Mouse (Mus musculus) right cerebral cortex, postnatal 25 days (tissue): ENCODE data around the gene Cabin1.
A peak's percentile ranks its signal among the peaks of the same experiment; 100 is the strongest.

Source experiments
- DNase-seq: peaks from one replicate; pipeline ENCODE4 v3.0.0; 2022

The Cabin1 gene

GRCm38 (mm10) chr10:75697693-75698092 is 66.4 kb downstream of the Cabin1 start:
- no peak for DNase-seq

- no peak for DNase-seq
These were observed 67.4 kb downstream of the Cabin1 start for GRCm38 (mm10) chr10:75696597-75697355.

DNA sequence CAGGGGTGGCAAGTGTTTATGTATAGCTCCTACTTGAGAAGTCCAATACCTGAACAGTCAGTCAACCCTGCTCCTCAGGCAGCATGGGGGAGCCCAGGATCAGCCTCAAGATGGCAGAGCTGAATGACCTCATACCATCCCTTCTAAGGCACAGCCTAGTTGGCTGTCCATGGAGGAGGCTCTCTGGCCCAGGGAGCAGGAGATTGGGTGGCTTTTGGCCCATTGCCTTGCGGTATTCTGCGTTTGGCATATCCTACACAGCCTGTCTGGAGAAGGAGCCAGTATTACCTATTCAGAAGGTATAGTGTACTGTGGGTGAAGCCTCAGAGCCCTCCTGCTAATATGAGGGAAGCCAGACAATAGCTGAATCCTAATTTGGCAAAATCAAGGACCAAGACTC is 68.6 kb downstream of the Cabin1 start:
- DNase-seq = no peak

DNA sequence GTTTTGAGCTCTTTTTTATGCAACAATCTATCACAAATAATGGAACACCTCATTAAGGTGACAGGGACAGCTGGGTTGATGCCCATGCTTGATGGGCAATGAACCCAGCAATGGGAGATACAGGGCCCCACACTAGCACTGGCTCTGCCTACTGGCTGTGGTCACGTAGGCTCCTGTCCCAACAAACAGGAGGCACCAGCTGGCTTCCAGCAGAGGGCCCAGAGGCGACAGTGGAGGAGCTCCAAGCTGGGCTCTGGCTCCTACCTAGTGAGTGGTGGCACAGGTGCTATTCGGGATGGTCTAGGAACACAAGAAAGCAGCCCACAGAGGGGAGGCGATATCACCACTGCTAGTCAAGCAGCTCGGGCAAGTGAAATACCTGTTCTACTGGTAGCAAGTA is 69.1 kb downstream of the Cabin1 start:
- no peak for DNase-seq

DNA sequence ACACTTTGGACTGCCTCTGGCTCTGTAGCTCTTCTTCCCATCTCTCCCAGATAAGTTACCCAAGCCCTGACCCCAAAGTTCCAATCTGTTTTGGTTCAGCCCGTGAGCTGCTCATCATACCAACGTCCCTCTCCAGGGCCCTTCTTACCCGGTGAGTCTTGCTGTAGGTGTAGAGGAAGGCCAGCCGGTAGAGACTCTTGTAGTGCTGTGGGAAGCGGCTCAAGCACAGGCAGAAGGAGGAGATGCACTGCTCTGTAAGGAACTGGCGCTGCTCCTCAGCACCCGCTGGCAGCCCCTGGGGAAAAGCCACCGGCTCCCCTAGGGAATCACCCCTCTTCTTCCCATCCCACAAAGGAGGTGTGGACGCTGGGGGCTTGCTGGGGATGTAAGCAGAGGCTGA is 69.6 kb downstream of the Cabin1 start:
- DNase-seq = no peak

- DNase-seq = no peak
These were observed 70.5 kb downstream of the Cabin1 start for GRCm38 (mm10) chr10:75693451-75694233.

DNA sequence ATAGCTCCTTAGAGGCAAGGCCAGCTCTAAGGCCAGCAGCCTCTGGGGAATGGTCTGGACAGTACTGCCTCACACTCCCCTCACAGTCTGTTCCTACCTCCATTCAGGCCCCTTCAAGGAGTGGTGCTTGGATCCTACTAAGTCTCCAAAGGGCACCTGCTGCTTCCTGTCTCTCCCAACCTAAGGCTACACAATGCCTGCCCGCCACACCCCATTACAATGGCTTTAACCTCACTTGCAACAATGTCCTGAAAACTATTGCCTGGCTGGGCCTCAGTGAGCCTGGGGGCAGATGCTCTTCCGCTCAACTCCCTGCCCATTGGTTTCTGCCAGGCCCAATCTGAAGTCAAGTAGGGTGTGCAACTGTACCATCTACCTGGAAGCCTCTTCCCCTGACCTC is 75.5 kb downstream of the Cabin1 start:
- DNase-seq = no peak

- no peak for DNase-seq
These were observed 77.4 kb downstream of the Cabin1 start for GRCm38 (mm10) chr10:75686724-75687123.

DNA sequence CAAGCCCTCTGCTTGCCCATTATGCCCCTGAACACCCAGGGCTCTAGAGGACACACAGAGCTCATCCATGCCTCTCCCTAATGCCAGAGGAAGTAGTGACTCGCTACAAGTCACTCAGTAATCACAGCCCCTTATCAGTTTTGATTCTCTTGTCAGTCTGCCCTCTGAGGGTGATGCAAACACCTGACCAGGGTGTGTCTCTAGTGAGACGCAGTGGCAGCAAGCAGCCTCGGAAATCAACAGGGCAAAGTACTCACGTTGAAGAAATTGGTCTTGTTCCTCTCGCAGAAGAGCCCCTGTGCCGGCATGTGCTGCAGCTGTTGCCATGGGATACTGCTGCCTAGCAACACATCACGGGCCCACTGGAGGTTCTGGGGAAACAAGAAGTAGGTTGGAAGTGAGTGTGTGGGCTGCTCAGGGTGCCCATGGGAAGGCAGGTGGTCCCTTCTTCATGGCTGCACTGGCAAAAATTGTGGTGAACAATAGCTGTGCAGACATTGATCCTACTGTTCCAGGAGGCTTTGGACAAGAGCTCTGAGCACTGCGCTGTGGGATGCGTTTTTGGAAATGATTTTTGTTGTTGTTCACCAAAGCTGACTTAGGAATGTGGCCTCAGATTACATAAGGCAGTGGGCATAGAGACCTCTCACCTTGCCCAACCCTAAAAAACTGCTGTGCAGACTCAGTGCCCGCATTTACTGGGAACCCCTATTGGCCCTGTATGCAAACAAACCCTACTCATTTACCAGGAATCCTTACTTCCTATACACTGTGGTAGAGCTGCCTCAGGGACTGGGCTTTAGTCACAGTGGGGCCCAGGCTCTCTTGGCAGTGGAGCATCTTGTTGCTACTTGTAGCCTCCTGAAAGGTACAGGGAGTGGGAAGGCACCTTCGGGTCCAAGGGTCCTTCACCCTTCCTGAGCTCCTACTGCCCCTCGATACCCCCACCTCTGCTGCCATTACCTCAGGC is 79.8 kb downstream of the Cabin1 start:
- DNase-seq = peak; percentile 87

- peak; percentile 34 for DNase-seq
These were observed 83.6 kb downstream of the Cabin1 start for GRCm38 (mm10) chr10:75680574-75681001.

- no peak for DNase-seq
These were observed 84.9 kb downstream of the Cabin1 start for GRCm38 (mm10) chr10:75679204-75679603.

- no peak for DNase-seq
These were observed 86.2 kb downstream of the Cabin1 start for GRCm38 (mm10) chr10:75677989-75678388.

DNA sequence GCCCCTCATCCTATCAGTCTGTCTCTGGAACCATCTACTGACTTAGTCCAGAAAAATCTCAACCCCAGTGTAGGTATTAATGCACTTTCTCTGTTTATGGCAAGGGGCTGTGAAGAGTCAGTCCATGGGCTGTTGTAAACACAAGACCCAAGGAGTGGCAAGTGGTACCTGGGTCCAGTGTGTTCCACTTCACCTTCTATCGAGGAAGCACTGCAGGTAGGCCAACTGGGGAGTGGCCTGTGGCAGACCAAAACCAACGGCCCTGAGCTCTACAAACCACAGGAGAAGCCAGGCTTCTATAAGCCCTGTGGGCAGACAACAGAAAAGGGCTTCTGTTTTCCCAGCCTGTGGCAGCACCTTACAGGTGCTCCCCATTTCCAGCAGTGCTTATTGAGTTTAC is 86.6 kb downstream of the Cabin1 start:
- no peak for DNase-seq

DNA sequence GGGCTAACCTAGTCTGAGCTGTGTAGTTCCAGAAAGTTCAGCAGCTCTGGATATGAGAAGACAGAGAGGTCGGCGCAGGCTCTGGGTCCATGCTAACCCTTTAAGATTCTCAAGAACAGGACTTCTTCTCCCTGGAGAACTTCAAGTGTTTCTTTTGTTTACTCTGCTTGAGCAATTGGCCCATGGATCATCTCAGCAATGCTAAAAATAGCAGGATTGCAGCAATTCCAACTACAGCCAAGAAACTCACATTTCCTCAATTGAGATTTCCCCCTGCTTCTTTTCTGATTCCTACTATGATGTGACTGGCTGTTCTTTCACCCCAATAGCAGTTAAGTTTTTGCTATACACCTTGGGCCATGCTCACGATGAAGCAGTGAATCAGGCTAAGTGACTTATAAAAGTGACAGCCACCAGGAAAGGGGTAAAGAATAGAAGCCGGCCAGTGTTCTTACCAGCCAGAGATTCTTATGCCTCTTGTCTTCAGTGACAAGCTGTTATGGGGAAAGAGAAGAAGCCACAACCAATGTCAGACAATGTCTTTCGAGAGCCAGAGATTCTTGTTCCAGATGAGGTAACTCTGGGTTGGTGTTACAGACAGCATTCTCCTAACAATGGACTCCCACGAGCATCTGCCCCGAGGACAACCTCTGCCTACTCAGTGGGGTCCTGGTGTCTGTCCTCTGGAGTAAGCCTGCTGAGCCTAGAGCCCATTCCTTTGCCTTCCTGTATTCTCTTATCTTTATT is 87.1 kb downstream of the Cabin1 start:
- no peak for DNase-seq

DNA sequence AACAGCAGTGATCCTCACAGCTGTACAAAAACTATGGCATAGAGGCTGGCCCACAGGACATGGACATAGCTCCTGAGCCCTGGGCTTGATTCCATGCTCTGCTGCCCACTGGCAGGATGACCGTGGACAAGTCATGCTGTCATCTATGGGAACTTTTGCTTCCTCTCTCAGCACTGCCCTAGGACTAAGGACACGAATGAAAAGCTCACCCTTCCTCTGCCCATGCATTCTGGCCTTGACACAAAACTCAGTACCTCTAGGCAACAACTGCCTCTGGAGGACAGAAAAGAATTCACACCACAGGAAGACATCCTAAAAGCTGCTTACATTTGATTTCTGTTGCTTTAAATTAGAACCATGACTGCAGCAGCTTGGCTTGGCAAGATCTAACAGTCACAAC is 87.9 kb downstream of the Cabin1 start:
- no peak for DNase-seq

- no peak for DNase-seq
These were observed 88.5 kb downstream of the Cabin1 start for GRCm38 (mm10) chr10:75675594-75675993.

DNA sequence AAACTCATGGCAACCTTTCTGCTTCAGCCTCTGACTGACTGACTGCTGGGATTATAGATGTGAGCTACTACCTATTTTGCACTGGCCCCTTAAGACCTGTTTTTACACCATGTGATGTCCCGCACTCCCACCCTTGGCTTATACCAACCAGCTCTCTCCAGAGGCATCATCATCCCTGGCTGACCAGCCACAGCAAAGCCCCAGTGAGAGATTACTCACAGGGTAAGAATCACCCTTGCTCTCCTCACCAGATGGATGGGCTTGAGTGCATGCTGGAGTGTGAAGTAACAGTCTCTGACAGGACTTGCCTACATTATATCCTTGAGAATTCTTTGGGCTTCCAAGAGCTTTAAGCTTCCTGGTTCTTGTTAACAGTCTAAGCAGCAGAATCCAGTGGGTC is 94.2 kb downstream of the Cabin1 start:
- DNase-seq = no peak

DNA sequence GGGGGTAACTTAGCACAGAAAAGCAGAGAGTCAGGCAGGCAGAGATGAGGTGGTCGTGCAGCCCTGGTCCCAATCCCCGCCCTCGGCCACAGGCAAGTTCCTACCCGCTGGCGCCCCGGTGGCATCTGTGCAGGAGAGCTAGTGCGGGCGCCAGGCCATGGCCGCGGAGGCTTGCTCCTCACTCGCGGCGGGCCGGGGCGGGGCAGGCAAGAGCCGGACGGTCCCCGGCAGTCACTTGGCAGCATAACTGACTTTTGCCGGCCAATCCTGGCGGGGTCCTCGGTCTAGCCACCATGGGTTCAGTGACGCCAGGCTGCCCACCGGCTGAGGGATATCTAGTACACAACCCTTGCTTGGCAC is 96.2 kb downstream of the Cabin1 start:
- DNase-seq = no peak

DNA sequence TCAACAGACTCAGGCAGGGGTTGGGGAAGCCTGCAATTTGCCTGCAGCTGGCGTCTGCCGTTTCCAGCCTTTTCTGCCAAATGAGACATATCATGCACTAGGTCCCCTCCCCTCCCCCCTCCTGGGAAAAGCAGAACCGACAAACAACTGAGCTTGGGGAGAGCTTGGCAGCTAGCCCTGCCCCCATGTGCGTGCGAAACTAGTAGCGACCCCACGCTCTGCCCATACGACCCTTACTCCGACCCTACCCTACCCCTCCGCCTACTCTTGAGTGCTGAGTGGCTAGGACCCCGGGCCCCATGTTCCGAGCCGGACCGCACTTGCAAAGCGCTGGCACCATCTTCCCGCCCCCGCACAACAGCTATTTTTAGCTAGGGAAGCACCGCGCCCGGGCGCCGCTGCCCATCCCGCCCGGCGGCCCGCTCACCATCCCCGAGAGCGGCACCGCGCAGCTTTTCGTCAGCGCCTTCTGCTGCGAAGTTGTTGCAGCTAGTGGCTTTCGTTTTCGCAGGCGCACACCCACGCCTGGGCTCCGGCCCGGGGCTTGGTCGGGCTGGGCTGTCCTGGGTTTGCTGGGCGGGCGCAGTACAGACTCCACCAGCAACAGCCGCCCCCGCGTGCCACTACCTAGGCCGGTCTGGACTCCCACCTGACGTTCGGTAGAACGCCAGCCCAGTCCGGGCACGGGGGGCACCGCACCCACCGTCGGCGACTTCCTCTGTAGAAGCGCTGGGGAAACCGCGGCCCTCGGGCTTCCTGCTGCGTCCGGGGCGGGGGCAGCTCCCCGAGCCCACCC is 96.8 kb downstream of the Cabin1 start:
- peak; percentile 85 for DNase-seq

DNA sequence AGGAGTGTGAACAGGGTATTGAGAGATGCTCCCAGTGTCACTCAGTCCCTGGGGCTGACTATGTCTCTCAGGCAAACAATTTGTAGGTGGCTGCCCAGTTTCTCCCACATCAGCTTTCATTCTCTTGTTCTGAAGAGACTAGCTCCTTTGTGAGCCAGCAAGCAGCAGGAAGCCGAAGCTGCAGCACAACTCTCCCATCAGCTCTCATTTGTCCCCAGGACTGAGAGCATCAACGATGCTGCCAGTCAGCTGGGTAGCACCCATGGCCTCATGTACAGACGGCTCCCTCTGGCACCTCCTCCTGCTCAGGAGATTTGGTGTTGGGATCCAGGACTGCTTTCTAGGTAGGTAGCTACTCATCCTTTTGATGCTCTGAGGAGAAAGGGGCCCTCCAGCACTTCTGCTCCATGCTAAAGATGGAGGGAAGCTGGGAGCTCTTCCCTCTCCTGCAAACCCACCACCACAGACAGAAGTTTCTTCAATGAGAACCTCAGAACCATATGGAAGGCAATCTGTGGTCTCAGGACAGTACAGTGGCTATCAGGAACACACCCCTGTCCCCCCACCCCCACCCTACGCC is 97.6 kb downstream of the Cabin1 start:
- peak; percentile 44 for DNase-seq

DNA sequence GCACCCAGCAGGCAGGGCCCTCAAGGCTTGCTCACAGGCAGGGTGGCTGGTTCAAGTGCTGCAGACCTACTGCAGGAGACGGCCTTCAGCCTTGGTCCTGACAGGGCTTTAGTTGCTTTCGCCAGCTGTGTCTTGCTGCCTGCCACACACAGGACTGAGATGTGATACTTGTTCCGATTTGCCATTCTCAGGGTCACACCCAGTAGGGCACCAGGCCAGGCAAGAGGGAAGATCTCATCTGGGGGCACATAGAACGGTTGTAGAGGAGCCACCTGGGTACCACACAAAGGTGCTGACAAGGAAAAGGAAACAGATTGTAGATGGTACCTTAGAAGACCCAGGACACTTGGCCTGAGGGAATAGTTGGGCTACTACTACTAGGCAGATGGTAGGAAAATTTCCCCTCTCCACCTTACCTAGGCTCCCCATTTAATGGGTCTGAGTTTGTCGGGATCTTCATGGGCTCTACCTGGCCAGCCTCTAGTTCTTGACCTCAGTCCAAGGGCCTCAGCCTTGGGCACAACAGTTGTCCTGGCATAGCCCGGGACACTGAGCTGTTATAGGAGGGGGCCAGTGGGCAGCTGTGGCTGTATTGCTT is 99.4 kb downstream of the Cabin1 start:
- no peak for DNase-seq
